Mouse (Mus musculus): Measurements from ENCODE around the gene Ranbp3. TPM values are rescaled to one million over a fixed set of nuclear protein-coding genes. Genes with fewer than 3 reads are reported as not detected.

The Ranbp3 gene
- total RNA-seq, 2 experiments from 2014 or later: 33.8 to 35.7 TPM

DNA sequence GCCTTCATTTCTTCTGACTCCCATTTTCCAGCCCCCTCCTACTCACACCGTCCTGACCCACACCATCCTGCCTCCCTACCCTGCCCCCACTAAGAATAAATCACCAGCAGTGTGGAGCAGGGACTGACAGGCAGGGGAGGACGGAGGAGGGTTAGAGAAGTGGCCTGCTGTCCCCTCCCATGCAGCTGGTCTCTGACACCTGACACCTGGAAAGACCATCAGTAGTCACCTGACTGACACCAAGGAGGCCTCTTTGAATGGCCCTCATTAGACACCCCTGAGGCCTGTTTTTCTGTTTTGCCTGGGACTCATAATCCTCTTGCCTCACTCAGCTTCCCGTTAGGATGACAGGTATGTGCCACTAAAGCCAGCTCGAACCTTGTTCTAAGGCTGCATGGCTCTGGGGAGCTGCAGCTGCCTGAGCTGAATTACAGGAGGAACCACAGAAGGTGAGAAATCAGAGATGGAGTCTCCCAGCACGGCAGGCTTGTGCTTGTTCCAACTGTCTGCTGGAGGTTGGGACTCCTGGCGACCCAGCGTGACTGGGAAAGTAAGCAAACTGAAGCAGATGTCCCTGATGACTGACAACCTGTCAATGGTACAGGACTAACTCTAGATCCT is 54.0 kb downstream of the Ranbp3 start:
- DNase-seq: peak in 1 of 2 experiments; percentile 8

DNA sequence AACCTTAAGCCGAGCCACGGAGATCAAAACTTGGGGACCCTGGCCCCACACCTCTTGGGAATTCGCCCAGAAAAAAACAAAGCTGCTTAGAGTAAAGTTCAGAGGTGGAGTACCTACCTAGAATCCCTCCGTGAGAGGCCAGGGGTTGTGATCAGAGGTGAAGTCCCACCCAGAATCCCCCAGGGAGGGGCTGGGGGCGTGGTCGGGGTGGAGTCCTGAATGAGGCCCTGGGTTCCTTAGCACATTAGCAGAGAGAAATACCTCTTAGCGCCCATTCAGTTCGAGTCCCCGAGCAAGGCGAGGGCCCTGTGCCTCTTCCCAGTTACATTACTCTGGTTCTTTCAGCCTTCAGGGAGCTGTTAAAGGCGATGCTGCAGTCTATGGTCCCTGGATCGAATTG is 54.6 kb downstream of the Ranbp3 start:
- peak in 1 of 2 experiments; percentile 8 for DNase-seq

DNA sequence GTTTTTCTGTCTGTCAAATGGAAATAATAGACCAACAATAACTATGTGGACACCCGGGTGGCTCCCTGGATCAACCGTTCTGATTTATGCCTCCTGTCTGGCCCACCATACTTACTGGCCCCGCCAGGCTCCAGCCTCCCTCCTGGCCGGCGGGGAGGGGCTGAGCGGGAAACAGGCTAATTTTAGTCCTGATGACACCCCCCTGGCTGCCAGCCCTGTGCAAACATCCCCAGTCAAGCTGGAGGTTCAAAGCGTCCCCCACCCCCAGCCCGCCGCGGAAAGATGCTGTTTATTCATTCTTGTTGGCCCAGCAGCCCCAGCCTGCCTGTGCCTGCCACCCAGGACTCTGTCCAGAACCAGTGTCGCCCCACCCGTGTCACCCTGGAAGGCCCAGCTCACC is 55.0 kb downstream of the Ranbp3 start:
- DNase-seq: peak in 1 of 2 experiments; percentile 27

DNA sequence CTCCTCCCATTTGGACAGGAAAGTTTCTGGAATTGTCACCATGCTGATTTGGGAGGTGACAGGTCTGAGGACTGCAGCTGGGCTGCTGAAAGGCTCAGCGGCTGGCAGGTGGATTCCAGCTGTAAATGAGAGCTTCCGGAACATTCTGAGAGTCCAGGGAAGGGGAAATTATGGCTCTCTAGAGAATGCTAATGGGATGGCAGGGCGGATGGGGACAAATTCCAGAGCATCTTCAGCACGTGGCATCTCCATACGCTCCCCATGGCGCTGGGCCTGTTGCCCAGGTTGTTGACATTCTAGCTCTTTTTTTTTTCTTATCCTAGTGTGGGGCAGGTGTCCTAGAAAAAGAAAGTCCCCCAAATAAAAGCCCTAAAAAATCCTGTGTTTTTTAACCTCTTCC is 56.1 kb downstream of the Ranbp3 start:
- peak in 1 of 2 experiments; percentile 9 for DNase-seq

DNA sequence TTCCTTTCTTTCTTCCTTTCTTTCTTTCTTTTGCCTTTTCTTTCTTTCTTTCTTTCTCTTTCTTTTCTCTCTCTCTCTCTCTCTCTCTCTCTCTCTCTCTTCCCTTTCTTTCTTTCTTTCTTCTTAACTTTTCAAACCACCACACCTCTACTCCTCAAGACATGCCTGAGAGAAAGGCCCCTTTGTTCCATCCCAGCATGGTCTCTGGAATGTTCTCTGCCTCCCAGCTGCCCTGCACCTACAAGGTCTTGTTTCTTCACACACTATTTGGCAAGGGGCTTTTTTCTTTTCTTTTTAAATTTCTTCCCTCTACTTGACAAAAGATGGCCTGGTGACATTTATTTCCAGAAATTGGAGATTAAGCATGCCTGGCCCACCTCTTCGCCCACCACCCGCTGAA is 56.6 kb downstream of the Ranbp3 start:
- DNase-seq: no peak

DNA sequence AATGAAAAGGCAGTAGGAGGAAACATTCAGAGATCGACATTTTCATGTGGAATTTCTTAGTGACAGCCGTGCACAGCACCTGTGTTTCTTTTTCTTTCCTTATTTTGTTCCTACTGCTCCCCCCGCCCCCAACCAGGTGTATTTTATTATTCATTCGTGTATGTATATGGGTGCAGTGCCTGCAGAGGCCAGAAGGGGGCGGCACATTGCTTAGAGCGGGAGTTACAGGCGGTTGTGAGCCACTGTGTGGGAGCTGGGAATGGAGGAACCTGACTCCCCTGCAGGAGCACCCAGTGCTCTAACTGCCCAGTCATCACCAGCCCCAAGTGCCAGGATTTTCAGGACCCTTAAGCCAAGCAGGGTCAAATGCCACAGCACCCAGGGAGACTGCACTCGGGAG is 63.4 kb downstream of the Ranbp3 start:
- DNase-seq: no peak

DNA sequence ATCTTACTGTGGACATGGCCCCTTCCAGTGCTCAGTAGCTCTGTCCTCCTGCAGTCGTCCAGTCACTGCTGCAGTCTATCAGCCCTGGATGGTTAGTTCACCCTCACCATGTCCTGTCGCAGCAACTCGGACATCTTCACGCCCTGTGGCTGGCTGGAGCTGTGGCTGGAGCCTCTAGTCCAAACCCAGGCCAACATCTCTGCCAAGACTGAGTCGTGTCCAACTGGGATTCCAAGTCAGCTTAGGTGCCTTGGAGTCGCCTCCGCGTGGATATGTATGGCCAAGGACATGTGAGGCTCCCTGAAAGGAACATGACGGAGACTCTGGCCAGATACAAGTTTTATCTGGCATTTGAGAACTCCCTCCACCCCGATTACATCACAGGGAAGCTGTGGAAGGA is 65.1 kb downstream of the Ranbp3 start:
- no peak for DNase-seq

DNA sequence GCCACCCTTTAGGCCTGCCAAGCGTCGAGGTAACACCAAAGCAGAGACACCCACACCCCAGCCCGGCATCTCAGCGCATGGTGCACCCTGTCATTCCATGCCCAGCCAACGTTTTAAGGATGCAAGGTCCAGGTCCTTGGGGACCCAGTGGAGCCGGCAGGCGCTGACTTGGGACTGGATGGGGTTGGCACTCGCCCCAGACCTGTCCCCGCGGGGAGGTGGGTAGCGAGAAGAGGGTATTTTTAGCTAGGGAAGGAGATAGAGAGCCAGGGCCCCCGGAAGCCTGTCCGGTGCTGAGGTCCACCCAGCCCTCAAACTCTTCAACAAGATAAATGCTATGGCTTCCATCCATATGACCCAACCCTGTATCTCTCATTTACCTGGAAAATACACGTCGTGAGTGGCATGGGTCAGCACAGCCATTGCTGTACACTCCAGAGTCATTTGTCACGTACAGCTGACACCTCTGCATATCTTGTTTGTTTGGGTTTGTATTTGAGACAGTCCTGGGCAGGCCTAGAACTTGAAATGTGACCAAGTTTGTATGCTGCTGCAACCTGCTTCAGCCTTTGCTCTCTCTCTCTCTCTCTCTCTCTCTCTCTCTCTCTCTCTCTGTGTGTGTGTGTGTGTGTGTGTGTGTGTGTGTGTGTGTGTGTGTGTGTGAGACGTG is 67.2 kb downstream of the Ranbp3 start:
- DNase-seq: peak in 1 of 2 experiments; percentile 45

DNA sequence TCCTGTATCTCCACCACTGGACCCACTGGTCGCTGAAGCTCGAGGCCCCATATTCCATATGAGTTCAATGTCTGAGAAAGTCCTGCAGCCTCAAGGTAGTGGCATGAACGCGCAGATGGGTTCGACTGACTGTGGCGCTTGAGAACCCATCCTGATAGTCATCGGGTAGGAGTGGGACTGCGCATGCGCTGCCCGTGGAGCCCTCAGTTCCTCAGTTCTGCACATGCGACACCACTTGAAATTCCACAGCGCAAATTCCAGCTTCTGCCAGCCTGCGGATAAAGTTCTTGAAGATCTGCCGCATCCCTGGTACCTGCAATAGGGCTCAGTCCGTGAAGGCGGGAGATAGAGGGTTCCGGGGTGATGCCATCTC is 67.7 kb downstream of the Ranbp3 start:
- DNase-seq: no peak

DNA sequence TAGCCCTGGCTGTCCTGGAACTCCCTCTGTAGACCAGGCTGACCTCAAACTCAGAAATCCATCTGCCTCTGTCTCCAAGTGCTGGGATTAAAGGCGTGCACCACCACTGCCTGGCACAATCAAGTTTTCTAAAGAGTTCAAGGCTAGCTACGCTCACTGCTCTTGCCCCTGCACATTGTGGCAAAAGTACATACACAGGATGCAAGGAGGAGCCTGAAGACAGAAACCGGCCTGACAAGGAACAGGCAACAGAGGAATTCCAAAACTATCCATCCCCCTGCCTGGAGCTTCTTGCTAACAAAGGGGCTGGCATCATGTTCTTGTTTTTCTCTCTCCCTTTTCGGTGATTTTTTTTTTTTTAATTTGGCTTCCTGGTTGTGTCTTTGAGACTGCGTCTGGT is 71.1 kb downstream of the Ranbp3 start:
- no peak for DNase-seq

DNA sequence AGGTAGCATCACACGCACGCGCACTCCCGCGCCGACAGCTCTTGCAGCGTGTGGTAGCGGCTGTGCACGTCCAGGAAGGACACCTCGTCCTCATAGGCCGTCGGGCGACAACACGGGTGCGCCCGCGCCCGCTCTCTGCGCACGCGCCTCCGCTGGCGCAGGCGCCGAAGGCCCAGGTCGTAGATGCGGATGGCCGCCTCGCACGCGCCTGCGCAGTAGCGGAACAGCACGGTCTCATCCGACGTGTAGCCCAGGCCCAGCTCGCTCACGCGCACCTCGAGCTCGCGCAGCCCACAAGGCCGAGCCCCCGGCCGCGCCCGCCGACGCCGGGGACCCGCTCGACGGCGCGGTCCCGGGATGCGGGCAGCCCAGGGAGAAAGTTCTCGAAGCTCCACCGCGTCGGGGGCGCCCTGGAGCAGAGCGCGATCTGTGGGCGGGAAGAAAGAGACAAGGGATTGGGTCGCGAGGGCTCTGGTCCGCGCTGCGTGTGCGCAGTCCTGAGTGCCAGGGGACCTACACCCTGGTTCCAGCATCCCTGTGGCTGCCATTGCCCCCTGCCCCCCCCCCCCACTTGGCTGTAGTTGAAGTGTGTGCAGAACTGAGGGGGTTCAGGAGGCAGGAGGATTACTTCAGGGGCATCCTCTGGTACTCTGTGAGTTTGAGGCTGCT is 78.4 kb downstream of the Ranbp3 start:
- no peak for DNase-seq

DNA sequence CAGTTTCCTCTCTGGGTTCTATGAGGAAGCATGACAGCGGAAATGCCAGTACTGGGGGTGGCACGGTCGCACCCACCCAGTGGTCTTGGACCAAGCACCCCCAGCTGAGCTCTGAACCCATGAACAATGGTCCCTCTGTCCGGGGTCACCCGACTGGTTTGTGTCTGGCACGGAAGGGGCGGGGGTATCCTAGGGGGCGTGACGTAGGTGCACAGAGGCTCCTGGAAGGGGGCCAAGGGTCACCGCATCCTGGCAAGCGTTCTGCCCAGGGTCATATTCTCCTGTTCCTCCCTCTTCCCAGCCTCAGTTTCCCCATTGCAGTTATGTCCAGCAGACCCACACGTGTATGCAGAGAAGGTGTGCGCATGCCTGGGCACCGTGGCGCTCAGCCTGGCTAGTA is 80.4 kb downstream of the Ranbp3 start:
- no peak for DNase-seq

DNA sequence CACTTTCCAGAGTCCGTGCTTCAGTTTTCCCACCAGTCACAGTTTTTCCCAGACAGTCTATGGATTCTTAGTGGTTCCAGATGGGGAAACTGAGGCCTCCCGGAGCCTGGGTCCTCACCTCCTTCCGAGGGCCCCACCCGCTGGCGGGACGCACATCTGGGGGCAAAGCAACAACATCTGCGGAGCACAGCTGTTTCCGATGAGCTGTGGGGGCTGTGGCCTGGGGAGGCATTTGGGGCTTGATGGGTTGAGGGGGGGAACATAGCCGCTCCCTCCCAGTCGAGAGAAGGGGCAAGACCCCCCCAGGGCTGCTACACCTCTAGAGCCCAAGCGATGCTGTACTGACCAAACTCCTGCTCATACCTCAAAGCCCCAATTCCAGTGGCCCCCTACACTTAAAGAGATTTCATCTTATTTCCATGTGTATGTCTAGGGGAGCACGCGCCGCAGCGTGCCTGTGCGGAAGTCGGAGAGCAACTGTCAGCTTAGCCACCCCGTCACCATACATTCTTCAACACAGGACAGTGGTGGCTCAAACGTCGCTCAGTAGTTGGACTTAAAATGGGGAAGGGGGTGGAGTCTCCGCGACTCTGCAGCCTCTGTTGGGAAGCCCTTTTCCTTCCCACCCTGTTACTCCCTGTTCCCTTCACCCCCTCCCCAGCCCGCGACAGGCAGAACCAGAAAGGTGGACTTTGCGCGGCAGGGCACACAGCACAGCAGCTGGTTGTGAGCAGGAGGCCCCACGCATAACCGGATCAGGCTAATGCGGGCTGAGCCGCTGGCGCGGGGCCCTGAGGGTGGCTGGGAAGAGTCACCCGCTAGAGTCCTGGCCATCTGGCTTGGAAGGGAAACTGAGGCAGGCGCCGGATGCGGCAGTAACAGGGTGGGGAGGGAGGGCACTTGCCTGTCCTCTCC is 81.4 kb downstream of the Ranbp3 start:
- DNase-seq: no peak

DNA sequence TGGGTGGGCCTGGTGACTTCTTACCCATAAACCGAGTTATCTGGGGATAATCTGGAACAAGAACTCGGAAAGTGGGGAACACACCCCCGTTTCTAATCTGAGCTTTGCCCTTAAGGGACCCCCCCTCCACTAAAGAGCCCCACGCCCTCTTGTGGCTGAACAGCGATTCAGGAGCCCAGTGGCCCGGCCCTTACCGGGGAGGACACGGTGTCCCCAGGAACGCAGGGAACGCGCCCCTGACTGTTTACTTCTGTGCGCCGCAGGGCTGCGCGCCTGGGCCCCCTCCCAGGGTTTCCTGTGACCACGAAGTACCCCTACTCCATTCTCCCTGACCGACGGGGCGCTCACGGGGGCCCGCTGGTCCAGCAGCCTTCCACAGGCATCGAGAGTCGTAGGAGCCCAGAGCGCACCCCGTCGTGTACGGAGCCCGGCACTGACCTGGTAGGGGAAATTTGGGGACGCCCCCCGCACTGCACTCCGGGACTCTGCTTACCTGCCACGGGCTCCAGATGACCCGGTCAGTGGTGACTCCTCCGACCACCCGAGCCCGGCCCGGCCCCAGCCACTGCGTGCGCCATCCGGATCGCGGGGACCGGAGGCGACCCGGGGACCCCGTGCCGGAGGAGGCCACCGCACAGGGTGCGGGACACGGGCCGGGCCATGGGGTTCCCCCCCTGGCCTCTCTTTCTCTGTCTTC is 83.8 kb downstream of the Ranbp3 start:
- DNase-seq: peak; percentile 38 to 53

DNA sequence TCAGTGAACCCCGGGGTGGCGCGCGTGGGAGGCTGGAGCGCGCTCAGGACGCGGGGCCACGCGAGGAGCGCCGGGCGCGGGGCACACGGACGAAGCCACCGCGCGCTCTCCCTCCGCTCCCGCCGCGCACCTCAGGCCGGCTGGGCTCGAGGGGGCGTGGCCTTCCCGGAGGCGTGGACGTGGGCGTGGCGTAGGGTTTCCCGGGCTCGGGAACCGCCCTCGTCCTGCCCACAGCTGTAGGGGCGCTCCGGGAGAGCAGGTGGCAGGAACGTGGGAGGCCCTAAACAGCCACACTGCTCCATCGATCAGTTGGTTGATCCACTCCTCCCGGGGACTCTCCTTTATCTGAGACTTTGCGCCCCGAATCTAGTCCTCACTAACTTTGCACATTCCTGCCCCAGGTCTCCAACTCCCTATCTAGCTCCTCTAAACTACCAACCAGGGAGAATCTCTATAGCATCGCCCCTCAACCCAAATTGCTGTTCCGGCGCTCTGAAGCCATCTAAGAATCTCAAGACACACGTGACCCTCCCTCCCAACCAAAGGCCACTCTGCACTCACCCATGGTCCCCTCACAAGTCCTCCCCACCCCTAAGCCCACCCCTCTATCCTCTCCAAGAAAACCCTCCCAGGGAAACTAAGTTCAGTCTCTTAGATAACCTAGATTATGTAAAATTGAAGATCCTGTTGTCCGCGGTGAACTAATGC is 84.5 kb downstream of the Ranbp3 start, which contains the start of gene Nrtn:
Gene Nrtn (minus strand): TSS at position 115 of the 708 bp plus-strand sequence.
- DNase-seq: peak; percentile 85 to 90

DNA sequence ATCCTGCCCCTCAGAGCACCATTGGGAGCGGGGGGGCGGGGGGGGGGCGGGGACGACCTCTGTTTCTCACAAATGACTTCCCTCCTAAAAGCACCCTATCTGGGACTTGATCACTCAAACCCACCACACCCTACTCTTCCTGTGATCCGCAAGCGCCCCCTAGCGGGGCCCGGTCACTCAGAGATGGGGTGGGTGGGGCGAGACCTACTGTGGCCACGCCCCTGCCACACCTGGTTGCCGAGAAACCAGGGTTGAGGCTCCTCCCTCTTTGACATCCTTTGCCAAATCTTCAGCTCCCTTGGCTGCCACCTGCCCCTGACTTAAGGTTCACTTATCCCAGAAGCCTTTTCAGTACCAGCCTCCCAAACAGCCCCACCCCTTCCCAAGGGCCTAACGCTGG is 85.0 kb downstream of the Ranbp3 start:
- DNase-seq: peak; percentile 54 to 71

DNA sequence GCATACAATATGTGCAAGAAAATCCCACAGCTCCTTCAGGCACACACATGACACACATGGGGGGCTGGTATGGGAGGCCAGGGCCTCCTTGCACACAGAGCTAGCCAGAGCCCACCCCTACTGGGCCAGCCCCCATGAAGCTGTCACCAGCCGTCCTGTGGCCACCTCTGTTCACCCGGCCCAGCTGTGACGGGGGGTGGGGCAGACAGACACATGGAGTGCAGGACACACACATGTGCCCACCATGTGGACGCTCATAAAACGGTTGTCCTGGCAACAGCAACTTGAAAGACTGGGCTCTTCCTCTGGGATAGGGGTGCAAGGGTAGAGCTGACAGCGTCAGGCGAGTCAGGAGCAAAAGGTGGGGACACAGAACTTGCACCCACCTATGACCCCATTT is 86.2 kb downstream of the Ranbp3 start:
- no peak for DNase-seq

DNA sequence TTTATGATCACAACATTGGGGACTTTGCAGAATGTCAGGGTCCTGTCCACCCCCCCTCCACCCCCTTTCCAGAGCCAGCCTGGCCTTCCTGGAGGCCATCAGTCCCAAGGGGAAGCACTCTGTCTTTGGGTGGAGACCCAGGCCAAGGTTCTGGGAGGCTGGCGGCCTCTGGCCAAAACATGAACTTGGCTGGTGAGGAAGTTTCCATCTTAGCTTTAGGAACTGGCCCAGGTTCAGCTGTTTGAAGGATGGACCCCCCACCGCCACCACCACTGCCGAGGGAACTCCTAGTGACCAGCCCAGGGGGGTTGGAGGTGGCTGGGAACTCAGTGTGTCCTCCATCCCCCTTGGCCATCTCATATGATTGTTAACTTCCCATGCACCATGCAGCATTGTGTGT is 88.0 kb downstream of the Ranbp3 start:
- DNase-seq: no peak

Measured in heart, adult 18-20 months (tissue).